Mouse (Mus musculus): ENCODE measurements around the gene Tbata.

The Tbata gene

DNA sequence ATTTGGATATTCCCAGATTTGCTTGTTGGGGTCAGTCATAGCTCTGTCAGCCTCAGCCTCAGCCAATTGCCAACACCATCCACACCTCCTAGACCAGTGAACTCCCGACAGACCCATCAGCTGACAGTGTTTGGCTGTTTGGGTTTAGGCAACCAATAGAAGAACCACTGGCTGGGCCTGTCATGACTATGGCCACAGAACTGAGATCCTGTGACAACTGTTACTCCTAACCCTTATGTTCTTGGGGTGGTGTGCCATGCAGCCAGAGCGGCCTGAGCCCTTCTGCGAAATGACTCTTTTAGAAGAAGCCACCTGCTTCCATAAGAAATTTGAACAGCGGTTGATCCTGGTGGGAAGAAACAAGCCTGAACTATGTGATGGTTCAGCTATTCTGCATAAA is 39.4 kb downstream of the Tbata start:
- DNase-seq (ENCODE audit: low spot score in 2 of 2): no peak

- no peak for DNase-seq (ENCODE audit: low spot score in 2 of 2)
Measured at GRCm38 (mm10) chr10:61211743-61212142, 40.0 kb downstream of the Tbata start.

- DNase-seq (ENCODE audit: low spot score in 2 of 2): no peak
Measured at GRCm38 (mm10) chr10:61212817-61213216, 41.1 kb downstream of the Tbata start.

DNA sequence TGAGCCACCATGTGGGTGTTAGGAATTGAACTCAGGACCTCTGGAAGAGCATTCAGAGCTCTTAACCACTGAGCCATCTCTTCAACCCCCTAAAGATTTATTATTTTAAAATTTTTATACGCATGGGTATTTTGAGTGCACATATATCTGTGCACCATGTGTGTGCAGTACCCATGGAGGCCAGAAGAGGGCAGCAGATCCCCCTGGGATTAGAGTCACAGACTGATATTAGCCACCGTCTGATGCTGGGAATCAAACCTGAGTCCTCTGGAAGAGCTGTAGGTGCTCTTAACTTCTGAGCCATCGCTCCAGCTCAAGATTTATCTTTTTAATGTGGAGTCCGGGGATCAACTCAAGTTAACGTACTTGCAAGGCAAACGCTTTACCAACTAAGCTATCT is 43.9 kb downstream of the Tbata start:
- DNase-seq (ENCODE audit: low spot score in 2 of 2): no peak

DNA sequence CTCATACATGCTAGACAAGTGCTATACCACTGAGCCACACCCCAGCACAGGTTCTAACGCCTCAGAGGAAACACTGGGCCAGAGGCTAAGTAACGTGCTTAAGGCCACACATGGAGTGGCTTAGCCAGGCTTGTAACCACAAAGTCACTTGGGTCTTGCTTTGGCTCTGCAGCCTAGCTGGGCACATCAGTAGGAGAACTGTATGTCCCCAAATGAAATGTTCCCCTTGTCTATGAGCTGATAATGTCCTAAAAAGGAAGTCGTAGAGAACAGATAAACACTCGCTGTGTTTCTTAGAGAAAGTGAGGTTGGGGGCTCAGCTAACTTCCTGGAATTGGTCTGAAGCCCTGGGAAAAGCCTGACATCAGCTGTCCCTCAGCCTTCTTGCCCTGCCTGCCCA is 44.4 kb downstream of the Tbata start:
- no peak for DNase-seq (ENCODE audit: low spot score in 2 of 2)

- no peak for DNase-seq (ENCODE audit: low spot score in 2 of 2)
Measured at GRCm38 (mm10) chr10:61219318-61219717, 47.6 kb downstream of the Tbata start.

DNA sequence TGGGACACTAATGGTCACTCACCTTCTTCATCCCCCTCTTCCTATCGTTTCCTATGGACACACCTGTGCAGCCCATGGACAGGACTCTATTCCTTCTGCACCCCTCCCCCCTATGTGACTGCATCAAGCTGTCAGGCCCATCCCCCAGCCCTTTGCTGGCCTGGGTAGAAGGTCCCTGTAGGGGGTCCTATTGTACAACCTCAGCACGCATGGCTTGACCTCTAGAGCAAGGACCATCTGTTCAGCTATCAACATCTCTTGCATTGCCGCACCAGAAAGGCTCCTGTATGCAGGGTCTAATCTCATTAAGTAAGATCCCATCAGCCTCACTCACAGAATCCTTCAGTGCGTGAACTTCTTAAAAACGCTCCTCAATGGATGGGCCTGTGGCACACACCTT is 53.9 kb downstream of the Tbata start:
- no peak for DNase-seq (ENCODE audit: low spot score in 2 of 2)

- no peak for DNase-seq (ENCODE audit: low spot score in 2 of 2)
Measured at GRCm38 (mm10) chr10:61226784-61227396, 55.1 kb downstream of the Tbata start.

GRCm38 (mm10) chr10:61231756-61232155 is 60.0 kb downstream of the Tbata start:
- DNase-seq (ENCODE audit: low spot score in 2 of 2): no peak

DNA sequence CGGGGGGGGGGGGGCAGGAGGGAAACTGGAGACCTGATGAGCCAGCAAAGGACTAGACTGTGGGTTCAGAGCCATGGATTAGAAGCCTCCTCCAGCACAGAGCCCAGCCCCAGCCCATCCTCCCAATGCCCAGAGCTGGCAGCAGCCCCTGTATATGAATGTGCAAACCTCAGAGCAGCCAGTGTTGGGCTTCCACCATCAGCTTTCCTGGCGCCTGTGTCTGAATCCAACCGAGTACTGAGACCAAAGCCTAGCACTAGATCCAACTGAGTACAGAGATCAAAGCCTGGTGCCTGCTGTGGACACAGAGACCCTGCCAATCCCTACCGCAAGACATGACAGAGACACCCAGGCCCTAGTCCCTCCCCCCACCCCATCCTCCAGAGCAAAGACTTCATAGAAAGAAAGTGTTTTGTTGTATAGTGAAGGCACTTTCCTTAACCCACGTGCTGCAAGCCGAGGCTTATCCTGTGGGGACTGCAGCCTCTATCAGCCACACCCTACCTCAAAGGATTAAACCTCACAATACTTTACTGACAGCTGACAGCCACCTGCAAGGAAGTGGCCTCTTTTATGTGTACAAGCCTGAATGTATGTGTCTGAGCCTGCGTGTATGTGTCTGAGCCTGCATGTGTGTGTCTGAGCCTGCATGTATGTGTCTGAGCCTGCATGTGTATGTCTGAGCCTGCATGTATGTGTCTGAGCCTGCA is 61.3 kb downstream of the Tbata start:
- DNase-seq (ENCODE audit: low spot score in 2 of 2): no peak

DNA sequence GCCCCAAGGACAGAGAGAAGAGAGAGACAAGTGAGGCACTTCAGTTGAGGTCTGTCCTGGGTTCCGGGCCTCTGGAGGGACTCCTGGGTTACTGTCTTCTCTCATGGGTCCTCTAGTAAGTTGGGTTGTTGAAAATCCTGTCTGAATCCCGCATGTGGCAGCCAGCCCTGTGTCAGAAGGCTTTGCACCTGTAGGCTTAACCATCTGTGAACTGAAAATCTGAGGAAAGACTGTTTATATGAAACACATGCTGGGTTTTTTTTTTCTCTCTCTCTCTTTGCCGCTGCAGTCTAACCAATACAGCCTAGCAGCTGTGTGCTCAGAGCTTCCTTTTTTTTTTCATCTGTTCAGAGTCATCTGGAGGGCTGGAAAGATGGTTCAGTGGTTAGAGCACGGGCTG is 62.6 kb downstream of the Tbata start:
- no peak for DNase-seq (ENCODE audit: low spot score in 2 of 2)

- no peak for DNase-seq (ENCODE audit: low spot score in 2 of 2)
Measured at GRCm38 (mm10) chr10:61235677-61236267, 64.0 kb downstream of the Tbata start.

DNA sequence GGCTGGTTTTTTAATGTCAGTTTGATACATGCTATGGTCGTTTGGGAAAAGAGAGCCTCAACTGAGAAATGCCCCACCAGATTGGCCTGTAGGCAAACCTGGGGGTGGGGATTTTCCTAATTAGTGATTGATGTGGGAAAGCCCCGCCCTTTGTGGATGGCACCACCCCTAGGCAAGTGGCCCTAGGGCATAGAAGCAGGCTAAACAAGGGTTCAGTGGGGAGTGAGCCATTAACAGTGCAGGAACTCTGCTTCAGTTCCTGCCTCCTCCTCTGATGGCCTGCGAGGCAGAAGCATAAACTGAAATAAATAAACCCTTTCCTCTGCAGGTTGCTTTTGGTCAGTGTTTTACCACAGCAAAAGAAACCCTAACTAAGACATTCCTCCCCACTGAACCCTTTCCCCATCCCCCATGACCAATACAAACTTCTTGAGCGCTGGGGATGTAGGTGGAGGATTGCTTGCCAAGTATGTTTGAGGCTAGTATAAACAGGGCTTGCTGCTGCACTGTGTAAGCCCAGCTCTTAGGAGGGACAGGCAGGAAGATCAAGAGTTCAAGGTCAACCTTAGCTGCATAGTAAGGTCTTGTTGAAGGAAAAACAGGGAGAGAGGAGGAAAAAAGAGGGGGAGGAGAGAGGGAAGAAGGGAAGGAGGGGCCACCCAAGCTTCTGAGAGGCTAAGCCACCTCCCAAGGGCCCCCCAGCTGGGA is 65.1 kb downstream of the Tbata start:
- DNase-seq (ENCODE audit: low spot score in 2 of 2): no peak

GRCm38 (mm10) chr10:61237391-61237785 is 65.6 kb downstream of the Tbata start:
- DNase-seq (ENCODE audit: low spot score in 2 of 2): no peak

Measured in spleen, postnatal 14 days (tissue).